Mouse (Mus musculus) neural tube, embryonic 12.5 days (tissue): ENCODE measurements at regions not wholly inside any gene's neighbourhood (a gene's known extent, or its start where the extent isn't known, plus 50 kb on each side); places are given as distances from the start of the nearest gene placed in this dataset.
"Not testable (repeated sequence)": the region's sequence is repeated elsewhere in the genome, so short reads cannot be mapped to it uniquely, and the experiment has no call there.

Source experiments
- ATAC-seq: fragments of 200-750 bp; cut with Nextera tagmentation; 2 replicates; pipeline ENCODE4 v1.8.0; 2017; ENCODE audit warnings: low read depth, mild to moderate bottlenecking, moderate TSS enrichment, moderate library complexity; ENCODE audit not compliant: low FRiP score
- H3K27ac ChIP-seq: fragments of 300-500 bp; sonication (generic); 2 replicates; pipeline ENCODE4 v1.5.1; 2016
- H3K27me3 ChIP-seq: fragments of 300-500 bp; sonication (generic); replicated peaks from 2 replicates; pipeline ENCODE4 v1.6.1; 2016; ENCODE audit warnings: mild to moderate bottlenecking
- H3K36me3 ChIP-seq: fragments of 300-500 bp; sonication (generic); 2 replicates; pipeline ENCODE4 v1.6.1; 2016; ENCODE audit warnings: mild to moderate bottlenecking
- H3K4me1 ChIP-seq: fragments of 300-500 bp; sonication (generic); 2 replicates; pipeline ENCODE4 v1.6.1; 2016
- H3K4me2 ChIP-seq: fragments of 300-500 bp; sonication (generic); replicated peaks from 2 replicates; pipeline ENCODE4 v1.6.1; 2016; ENCODE audit warnings: mild to moderate bottlenecking
- H3K4me3 ChIP-seq: fragments of 300-500 bp; sonication (generic); 2 replicates; pipeline ENCODE4 v1.5.1; 2016
- H3K9ac ChIP-seq: fragments of 300-500 bp; sonication (generic); 2 replicates; pipeline ENCODE4 v1.6.1; 2016; ENCODE audit warnings: mild to moderate bottlenecking
- H3K9me3 ChIP-seq: fragments of 300-500 bp; sonication (generic); 2 replicates; pipeline ENCODE4 v1.6.1; 2016; ENCODE audit warnings: mild to moderate bottlenecking
- WGBS: fragments of 180-500 bp; shearing (Covaris S2); methylation state at CpG from one replicate; pipeline ENCODE4 v1.1.7; 2016; 5-methylcytosine and 5-hydroxymethylcytosine counted together

DNA sequence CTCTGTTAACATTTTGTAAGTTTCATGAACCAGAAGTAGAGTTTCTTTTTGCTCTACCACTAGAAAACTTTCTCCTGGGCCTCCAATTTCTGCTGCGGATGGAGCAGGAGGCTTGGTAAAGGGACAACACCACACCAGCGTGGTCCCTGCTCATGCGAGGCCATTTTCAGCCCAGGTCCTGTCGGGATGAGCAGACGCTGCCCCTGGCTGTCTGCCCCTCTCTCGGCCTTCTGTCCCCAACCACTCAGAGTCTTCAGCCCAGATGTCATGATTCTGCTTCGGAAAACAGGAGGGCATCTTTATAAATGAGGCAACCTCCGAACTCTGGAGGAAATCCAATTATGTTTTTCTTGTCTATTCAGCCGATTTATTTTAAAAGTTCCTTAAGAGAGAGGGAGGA is 186.6 kb upstream of the Npvf start:
- Histone ChIP-seq H3K4me1 (no peaks in the 10 kb centered on the region), H3K36me3 (no peaks in the 10 kb centered on the region), H3K9ac (no peak overlapping the region), H3K4me2 (no peak overlapping the region), H3K4me3 (no peak overlapping the region), H3K27me3 (no peaks in the 10 kb centered on the region), H3K9me3 (no peaks in the 10 kb centered on the region), H3K27ac (no peak overlapping the region)
- 79% methylated on average over 9 of the region's 9 CpGs for WGBS
- no peak for ATAC-seq

DNA sequence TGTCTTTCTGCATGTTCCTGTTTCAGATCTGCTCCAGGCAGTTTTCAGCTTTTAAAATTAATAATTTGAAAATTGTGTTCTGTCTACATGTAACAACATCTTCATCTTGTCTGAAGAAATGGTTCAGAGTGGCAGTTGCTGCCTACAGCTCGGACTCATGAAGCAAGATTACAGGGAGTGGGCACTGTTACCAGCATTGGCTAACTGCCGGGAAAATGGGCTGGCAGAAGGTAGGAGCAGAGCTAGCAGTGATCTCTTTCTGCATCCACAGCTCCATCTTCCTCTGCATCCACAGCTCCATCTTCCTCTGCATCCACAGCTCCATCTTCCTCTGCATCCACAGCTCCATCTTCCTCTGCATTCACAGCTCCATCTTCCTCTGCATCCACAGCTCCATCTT is 191.0 kb upstream of the Npvf start:
- H3K9me3 ChIP-seq, ATAC-seq, H3K36me3 ChIP-seq, H3K4me2 ChIP-seq, H3K27ac ChIP-seq, H3K4me1 ChIP-seq, H3K4me3 ChIP-seq, H3K27me3 ChIP-seq, H3K9ac ChIP-seq: not testable (repeated sequence)
- WGBS = 92% methylated on average over 2 of the region's 2 CpGs

- ATAC-seq = no peak
- no peak overlapping the region for H3K9ac ChIP-seq
- H3K4me2 ChIP-seq = no peak overlapping the region
- no peak overlapping the region for H3K4me3 ChIP-seq
- 65% methylated on average over 18 of the region's 18 CpGs for WGBS
- no peaks in the 10 kb centered on the region; the same call in 1 of the 2 replicates for H3K4me1 ChIP-seq
- no peaks in the 10 kb centered on the region for H3K9me3 ChIP-seq
- H3K27me3 ChIP-seq = no peaks in the 10 kb centered on the region
- H3K27ac ChIP-seq = no peak overlapping the region; the same call in 1 of the 2 replicates
- no peaks in the 10 kb centered on the region for H3K36me3 ChIP-seq
Observed at GRCm38 (mm10) chr6:50846740-50847516, 192.7 kb upstream of the Npvf start.

DNA sequence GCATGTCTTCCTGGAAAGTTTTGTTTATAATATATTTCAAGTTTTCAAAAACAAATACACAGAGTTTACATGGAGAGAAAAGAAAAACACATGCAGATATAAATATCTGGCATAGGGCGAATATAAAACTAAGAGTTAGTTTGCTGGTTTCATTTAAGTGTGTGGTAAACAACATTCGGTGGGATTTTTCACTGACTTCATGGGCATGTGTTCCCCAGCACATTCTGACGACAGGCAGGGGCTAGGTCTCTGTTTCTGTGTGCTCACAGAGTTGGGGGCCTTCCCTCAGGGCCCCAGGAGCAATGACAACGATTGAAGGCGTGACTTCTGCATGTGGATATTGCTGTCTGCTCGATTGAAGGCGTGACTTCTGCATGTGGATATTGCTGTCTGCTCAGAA is 193.3 kb upstream of the Npvf start:
- H3K4me1 ChIP-seq = no peaks in the 10 kb centered on the region; the same call in 1 of the 2 replicates
- 86% methylated on average over 7 of the region's 7 CpGs for WGBS
- no peaks in the 10 kb centered on the region for H3K36me3 ChIP-seq
- no peaks in the 10 kb centered on the region for H3K27me3 ChIP-seq
- H3K4me2 ChIP-seq = no peak overlapping the region
- no peak overlapping the region for H3K9ac ChIP-seq
- no peak overlapping the region for H3K4me3 ChIP-seq
- H3K9me3 ChIP-seq = no peaks in the 10 kb centered on the region
- ATAC-seq = no peak
- H3K27ac ChIP-seq = no peak overlapping the region

GRCm38 (mm10) chr6:50859162-50859561 is 204.9 kb upstream of the Npvf start:
- Histone ChIP-seq H3K9me3 (no peaks in the 10 kb centered on the region), H3K27ac (no peak overlapping the region), H3K9ac (no peak overlapping the region), H3K4me3 (no peak overlapping the region), H3K4me2 (no peak overlapping the region), H3K27me3 (no peaks in the 10 kb centered on the region), H3K36me3 (no peaks in the 10 kb centered on the region), H3K4me1 (no peaks in the 10 kb centered on the region)
- ATAC-seq = no peak
- WGBS = 89% methylated on average over 4 of the region's 4 CpGs

DNA sequence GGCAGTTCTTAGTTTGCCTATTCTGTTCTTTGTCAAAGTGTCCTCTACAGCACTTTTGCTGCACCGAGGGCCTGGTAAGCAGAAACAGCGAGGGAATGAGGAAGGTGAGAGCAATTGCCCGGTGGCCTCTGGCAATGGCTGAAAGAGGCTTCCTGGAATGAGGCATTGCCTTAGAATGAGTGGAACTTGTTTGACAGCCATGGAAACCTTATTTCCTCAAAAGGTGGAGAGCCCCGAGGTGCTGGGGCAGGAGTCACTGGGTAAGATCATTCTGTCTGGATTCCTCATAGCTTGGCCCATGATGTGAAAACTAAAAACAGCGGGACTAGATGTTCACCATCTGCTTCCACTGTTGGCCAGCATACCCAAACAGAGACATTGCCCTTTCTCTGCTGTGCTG is 223.8 kb upstream of the Npvf start:
- Histone ChIP-seq H3K4me3 (no peak overlapping the region), H3K4me1 (no peaks in the 10 kb centered on the region), H3K4me2 (no peak overlapping the region), H3K27me3 (no peaks in the 10 kb centered on the region), H3K27ac (no peak overlapping the region), H3K36me3 (no peaks in the 10 kb centered on the region), H3K9me3 (no peaks in the 10 kb centered on the region), H3K9ac (no peak overlapping the region)
- ATAC-seq = no peak
- 84% methylated on average over 5 of the region's 5 CpGs for WGBS

- H3K27ac ChIP-seq = no peak overlapping the region
- no peak overlapping the region for H3K4me2 ChIP-seq
- H3K4me1 ChIP-seq = no peaks in the 10 kb centered on the region
Observed at GRCm38 (mm10) chr6:50882298-50882697, 228.1 kb upstream of the Npvf start.

DNA sequence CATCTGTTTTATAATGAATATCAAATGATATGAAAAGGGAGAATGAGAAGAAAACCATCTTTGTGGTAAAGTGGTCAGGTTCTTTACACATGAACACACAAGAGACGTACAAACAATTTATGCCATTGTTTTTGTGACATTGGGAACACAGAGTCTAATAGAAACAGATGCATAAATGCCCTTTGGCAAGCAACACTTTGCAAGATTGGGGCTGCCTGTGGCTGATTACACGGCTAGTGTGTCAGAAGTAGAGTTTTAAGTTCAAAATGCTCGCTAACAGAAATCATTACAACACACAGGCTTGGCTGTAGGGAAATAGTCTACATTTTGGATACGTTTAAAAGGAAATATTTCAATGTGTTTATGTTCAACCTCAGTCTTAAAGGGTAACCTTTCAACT is 228.5 kb upstream of the Npvf start:
- no peak for ATAC-seq
- WGBS = 80% methylated on average over 4 of the region's 4 CpGs
- Histone ChIP-seq H3K4me1 (no peaks in the 10 kb centered on the region), H3K4me3 (no peak overlapping the region), H3K36me3 (no peaks in the 10 kb centered on the region), H3K27me3 (no peaks in the 10 kb centered on the region), H3K4me2 (no peak overlapping the region), H3K27ac (no peak overlapping the region), H3K9me3 (no peaks in the 10 kb centered on the region), H3K9ac (no peak overlapping the region)

More at GRCm38 (mm10) chr6:50882298-50882697, 228.1 kb upstream of the Npvf start:
- no peaks in the 10 kb centered on the region for H3K36me3 ChIP-seq
- H3K9me3 ChIP-seq = no peaks in the 10 kb centered on the region
- H3K9ac ChIP-seq = no peak overlapping the region
- no peak for ATAC-seq
- 75% methylated on average over 3 of the region's 3 CpGs for WGBS
- H3K27me3 ChIP-seq = no peaks in the 10 kb centered on the region
- no peak overlapping the region for H3K4me3 ChIP-seq

- Histone ChIP-seq H3K4me1 (peaks cover 5% of the 10 kb centered on the region), H3K4me2 (no peak overlapping the region), H3K9ac (no peak overlapping the region), H3K27ac (no peak overlapping the region), H3K9me3 (no peaks in the 10 kb centered on the region), H3K36me3 (no peaks in the 10 kb centered on the region), H3K27me3 (no peaks in the 10 kb centered on the region), H3K4me3 (no peak overlapping the region)
- 91% methylated on average over 4 of the region's 4 CpGs for WGBS
- no peak for ATAC-seq
Observed at GRCm38 (mm10) chr6:50885031-50885430, 230.8 kb upstream of the Npvf start.

- no peak overlapping the region for H3K4me2 ChIP-seq
- H3K4me3 ChIP-seq = no peak overlapping the region
- peaks cover 12% of the 10 kb centered on the region for H3K4me1 ChIP-seq
- WGBS = 92% methylated on average over 8 of the region's 8 CpGs
- no peaks in the 10 kb centered on the region for H3K36me3 ChIP-seq
- no peaks in the 10 kb centered on the region for H3K9me3 ChIP-seq
- ATAC-seq = no peak
- no peak overlapping the region for H3K9ac ChIP-seq
- H3K27ac ChIP-seq = no peak overlapping the region
- H3K27me3 ChIP-seq = no peaks in the 10 kb centered on the region
Observed at GRCm38 (mm10) chr6:50885771-50886360, 231.6 kb upstream of the Npvf start.

DNA sequence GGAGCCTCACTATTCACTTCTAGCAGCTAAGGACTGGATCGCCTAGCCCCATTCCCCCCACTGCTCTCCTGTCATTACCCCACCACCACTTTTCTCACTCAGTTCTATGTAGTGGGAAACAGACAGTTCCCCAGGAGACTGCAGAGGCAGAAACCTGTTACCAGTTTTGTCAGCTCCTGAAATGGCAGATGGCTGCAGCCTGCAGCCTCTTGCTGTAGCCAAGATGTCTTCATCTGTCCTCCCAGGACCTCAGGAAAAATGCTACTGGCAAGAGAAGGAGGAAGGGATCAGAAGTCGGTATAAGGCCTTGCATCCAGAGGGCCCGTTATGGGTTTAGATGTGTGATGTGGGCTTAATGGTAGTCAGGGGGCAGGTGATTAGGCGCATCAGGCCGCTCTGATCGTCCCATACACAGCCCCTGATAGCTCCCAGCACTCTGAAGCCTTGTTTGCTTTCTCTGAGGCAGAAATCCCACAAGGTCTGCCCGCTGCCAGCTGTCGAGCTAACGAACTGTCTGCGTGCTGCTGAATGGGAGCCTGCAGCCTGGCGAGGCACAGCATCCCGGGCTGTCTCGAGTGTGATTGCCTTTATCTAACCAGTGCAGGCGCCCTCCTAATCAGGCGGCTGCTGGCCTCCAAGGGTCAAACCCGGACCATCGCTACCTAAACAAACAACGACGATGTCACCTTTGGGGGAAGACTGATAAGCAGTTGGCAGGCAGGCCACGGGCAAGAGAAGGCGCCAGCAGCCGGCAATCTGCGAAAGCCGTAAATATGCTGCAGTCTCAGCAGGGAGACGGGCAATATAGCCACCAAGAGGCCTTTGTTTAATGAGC is 236.3 kb upstream of the Npvf start:
- H3K4me3 ChIP-seq = no peak overlapping the region
- H3K9me3 ChIP-seq = no peaks in the 10 kb centered on the region
- peaks cover 33% of the 10 kb centered on the region for H3K4me1 ChIP-seq
- H3K27ac ChIP-seq = peak overlapping the region; percentile 88
- no peak overlapping the region for H3K9ac ChIP-seq
- H3K4me2 ChIP-seq = peak overlapping the region; percentile 48
- H3K27me3 ChIP-seq = no peaks in the 10 kb centered on the region
- 6% methylated on average over 25 of the region's 25 CpGs for WGBS
- H3K36me3 ChIP-seq = no peaks in the 10 kb centered on the region
- peak; percentile 84 for ATAC-seq

- H3K27ac ChIP-seq = peak overlapping the region; percentile 88
Observed at GRCm38 (mm10) chr6:50891205-50891526, 236.9 kb upstream of the Npvf start.

More at GRCm38 (mm10) chr6:50891205-50891526, 236.9 kb upstream of the Npvf start:
- H3K9ac ChIP-seq = no peak overlapping the region
- no peaks in the 10 kb centered on the region for H3K36me3 ChIP-seq
- no peak for ATAC-seq
- no peaks in the 10 kb centered on the region for H3K27me3 ChIP-seq
- 26% methylated on average over 3 of the region's 3 CpGs for WGBS
- H3K4me1 ChIP-seq = peaks cover 33% of the 10 kb centered on the region
- H3K4me3 ChIP-seq = no peak overlapping the region
- H3K9me3 ChIP-seq = no peaks in the 10 kb centered on the region
- peak overlapping the region; percentile 48 for H3K4me2 ChIP-seq
